Mouse (Mus musculus): ENCODE results near the gene Tbc1d17.

Gene Tbc1d17

DNA sequence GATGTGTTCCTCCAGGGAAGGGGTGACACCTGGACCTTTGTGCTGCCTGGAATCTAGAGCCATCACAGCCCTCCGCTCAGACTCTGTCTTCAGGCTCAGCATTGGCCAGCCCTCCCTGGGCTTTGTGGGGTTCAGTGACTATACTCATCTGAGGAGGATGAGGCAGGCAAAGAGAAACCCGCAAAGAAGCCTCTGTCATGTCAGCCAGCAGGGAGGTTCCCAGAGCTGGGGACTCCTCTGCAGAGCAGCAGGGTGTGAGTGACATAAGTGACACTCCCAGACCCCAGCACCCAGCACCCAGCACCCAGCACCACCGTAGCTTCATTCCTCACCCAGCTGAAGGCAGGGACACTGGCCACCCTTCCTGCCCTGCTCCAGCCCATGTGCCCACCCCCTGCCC is 59.3 kb downstream of the Tbc1d17 start:
- DNase-seq (ENCODE audit: low spot score in 2 of 2): no peak
